Mouse (Mus musculus) neutrophil, adult 5-6 weeks (primary cell): ENCODE measurements around the gene Acbd5. TPM values are rescaled to one million over a fixed set of nuclear protein-coding genes. Genes with fewer than 3 reads are reported as not detected.
A peak's percentile ranks its signal among the peaks of the same experiment; 100 is the strongest.

Experiments
- ATAC-seq: fragments of 151-379, 151-347 bp; 2 replicates; pipeline ENCODE4 v1.8.0; 2017; ENCODE audit warnings: mild to moderate bottlenecking, moderate TSS enrichment; ENCODE audit not compliant: insufficient number of reproducible peaks, poor library complexity, low FRiP score, severe bottlenecking; ENCODE audit errors: extremely low read depth
- total RNA-seq: library from RNA; stranded (forward); fragments of 200-1000 nt; gene quantifications from 2 replicates; pipeline ENCODE4 v1.2.3, GENCODE M21; 2017

The Acbd5 gene
- total RNA-seq, 1 experiment from 2014 or later: 156 TPM

GRCm38 (mm10) chr2:23051890-23052289, 16.1 kb upstream of the Acbd5 start:
- no peak for ATAC-seq

DNA sequence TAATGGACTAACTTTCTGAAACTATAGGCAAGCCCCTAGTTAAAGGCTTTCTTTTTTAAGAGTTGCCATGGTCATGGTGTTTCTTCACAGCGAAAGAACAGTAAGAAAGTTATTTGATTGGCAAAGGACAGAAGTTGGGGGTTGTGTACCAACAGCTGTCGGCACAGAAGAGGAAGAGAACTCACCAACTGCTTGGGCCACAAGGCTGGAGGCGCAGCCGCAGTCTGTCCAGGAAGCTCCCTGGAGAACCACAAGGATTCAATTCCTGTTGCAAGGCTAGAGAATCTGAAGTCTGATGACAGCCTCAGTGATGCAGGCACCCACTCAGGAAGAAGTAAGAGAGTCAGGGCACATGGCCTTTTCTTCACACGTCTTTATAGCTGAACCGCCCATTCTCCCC, 15.4 kb upstream of the Acbd5 start:
- 0 out of 2 replicates have a peak, but pooled peaks have one; percentile 23 for ATAC-seq

- ATAC-seq: no peak
Measured at GRCm38 (mm10) chr2:23068370-23068737, 387 bp downstream of the Acbd5 start.

- ATAC-seq: peak; percentile 74
Measured at GRCm38 (mm10) chr2:23068894-23069744, 1.2 kb downstream of the Acbd5 start.

- no peak for ATAC-seq
Measured at GRCm38 (mm10) chr2:23070491-23070890, 2.5 kb downstream of the Acbd5 start.

GRCm38 (mm10) chr2:23071406-23071805, 3.4 kb downstream of the Acbd5 start:
- ATAC-seq: no peak

GRCm38 (mm10) chr2:23075846-23076245, 7.9 kb downstream of the Acbd5 start:
- ATAC-seq: no peak

DNA sequence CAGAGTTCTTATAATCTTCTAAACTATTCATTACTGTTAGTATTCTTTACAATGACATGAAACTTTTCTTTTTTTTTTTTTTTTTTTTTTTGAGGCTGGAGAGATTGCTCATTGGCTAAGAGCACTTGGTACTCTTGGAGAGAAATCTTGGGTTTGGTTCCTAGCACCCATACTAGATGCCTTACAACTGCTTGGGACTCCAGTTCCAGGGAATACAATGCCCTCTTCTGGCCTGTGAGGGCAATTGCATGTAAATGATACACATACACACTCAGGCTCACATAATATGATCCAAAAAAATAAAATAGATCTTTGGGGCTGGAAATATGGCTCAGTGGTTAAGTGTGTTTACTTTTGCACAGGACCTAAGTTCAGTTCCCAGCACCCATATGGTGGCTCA, 8.8 kb downstream of the Acbd5 start:
- no peak for ATAC-seq

DNA sequence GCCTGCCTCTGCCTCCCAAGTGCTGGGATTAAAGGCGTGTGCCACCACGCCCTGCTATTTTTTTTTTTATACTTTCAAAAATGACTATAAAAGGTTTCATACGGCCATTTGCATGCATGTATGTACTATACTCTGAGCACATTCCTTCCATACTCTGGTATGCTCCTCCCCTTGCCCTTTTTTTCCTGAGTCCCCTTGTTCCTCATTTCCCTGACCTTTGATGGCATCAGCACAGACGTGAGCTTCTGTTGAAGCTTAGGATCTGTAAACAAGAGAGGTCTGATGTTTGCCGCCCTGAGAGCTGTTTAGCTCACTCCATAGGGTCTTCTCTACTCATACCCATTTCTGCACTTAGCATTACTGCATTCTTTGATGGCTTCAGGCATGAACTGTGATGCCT, 9.7 kb downstream of the Acbd5 start:
- no peak for ATAC-seq

DNA sequence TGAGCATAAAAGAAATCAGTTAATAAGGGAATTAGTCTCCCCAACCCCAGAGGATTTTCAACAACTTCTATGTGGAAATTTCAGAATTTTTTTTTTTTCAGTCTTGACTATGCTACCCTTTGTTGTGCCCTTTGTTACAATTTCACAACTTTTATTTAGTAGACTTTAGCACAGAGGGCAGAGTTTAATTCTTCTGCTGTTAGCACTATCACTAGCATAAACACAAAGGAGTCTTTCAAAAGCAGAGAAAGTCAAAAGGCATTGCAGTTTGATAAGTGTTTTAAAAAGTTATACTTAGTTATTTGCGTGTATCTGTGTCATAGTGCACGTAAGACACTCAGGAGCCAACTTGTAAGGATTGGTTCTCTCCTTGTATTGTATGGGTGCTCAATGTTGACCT, 10.6 kb downstream of the Acbd5 start:
- no peak for ATAC-seq

DNA sequence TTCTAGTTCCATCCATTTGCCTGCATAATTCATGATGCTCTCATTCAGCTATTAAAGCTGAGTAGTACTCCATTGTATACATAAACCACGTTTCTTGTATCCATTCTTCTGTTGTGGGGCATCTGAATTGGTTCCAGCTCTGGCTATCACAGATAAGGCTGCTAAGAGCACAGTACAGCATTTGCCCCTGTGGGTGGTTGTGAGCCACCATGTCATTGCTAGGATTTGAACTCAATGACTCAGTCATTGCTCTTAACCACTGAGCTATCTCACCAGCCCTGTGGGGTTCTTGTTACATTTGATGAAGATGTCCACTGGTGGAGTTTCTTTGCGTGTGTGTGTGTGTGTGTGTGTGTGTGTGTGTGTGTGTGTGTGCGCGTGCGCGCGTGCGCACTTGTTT, 16.6 kb downstream of the Acbd5 start:
- no peak for ATAC-seq

- peak; percentile 79 for ATAC-seq
Measured at GRCm38 (mm10) chr2:23092216-23092615, 24.2 kb downstream of the Acbd5 start.

DNA sequence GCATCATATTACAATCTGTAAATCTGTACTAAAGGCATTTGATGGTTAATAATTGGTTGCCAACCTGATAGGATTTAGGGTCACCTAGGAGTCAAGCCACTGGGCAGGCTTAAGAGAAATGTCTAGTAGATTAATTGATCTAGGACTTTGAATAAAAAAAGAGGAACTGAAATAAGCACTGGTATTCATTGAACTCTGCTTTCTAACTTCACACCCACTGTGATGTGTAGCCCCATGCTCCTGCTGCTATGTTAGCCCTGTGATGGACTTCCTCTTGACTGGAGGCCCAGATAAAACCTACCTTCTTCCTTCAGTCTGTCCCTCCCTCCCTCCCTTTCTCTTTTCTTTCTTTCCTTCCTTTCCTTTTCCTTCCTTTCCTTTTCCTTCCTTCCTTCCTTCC, 29.1 kb downstream of the Acbd5 start:
- peak; percentile 75 for ATAC-seq

DNA sequence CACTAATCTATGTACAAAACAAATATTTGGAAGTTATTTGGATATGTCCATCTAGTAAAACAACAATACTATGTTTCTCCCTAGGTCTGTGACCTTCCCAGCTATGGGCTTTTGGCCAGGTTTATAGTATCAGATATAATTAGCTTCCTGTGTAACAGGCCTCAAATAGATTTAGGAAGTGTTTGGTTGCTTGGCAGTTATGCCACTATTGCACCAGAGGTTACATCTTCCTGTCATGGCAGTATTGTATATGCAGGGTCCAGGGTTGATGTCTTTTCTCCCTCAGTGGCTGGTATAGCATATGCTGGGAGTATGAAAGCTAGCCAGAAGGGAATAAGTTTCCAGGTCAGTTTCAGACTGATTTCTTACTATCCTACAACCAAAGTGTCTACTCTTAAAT, 34.3 kb downstream of the Acbd5 start:
- ATAC-seq: no peak

DNA sequence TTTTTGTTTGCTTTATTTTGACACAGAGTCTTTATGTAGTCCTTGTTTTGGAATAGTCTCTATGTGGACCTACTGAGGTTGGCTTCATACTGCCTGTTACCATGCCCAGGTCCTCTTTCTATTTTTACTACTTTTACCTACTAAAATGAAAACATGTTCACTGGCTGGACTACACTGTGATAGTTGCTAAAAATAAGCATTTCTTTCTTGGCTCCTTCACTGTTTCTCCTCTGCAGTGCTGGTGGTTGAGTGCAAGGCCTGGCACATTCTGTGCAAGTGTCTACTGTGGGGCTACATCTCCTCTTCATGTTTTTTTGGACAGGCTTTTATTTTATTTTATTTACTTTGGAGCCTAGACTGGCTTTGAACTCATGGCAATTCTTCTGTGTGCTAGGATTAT, 51.6 kb downstream of the Acbd5 start:
- ATAC-seq: no peak

DNA sequence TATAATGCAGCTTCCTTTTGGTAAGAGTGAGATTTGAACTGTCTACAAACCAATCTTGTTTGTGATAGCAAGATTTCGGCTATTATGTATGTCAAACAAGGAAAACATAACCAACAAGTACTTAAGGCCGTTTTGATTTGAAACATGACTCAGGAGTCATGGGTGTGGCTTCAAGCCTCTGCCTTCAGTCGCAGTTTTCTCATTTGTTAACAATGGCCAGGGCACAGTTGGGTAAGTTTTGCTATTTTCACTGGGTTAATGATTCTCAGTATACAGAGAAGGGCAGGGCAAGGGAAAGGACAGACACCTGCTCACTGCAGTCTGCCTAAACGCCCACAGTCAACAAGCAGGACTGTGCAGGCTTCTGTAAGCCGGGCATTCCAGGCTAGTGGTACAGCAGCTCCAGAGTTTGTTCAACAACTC, 87.2 kb downstream of the Acbd5 start:
- no peak for ATAC-seq

DNA sequence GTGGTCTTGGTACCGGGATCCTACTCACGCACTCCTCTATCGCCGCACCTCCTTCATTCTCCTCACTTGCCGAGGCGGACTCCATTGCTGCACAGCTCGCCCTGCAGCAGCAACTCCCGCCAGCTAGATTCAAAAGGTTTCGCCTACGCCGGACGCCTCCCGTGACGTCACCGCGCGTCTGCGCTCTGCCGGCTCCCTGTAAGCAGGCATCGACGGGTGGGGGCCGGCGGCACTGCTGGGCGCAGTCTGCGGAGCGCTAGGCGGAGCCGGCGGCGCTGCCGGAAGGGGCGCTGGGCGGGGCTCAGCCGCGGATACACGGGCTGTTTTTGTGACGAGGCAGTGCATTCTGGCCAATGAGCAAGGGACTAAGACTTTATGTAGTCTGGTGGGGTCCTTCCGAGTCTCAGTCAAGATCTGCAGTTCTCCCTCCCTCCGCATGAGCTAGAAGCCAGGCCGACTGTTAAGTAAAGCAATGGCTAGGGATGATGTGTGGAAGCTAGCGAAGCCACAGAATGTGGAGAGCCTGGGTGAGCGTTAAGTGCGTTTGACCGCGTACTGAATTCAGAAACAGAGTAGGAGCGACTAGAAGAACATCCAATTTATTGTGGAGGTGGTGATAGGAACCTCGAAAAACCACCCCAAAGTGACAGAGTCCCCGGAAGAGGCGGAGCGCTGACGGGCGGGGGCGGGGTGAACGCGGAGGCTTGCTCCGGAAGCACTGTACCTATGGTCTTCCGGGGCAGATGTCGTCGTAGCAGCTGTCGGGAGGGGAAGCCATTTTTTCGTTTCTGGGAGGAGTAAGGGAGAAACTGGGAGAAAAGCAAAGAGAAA, 88.0 kb downstream of the Acbd5 start, which contains the start of the genes Mastl and Yme1l1:
TSS of gene Mastl (minus strand) at position 248 of the 831 bp plus-strand sequence.
TSS of gene Yme1l1 (plus strand) at position 593 of the 831 bp plus-strand sequence.
- peak; percentile 87 for ATAC-seq

DNA sequence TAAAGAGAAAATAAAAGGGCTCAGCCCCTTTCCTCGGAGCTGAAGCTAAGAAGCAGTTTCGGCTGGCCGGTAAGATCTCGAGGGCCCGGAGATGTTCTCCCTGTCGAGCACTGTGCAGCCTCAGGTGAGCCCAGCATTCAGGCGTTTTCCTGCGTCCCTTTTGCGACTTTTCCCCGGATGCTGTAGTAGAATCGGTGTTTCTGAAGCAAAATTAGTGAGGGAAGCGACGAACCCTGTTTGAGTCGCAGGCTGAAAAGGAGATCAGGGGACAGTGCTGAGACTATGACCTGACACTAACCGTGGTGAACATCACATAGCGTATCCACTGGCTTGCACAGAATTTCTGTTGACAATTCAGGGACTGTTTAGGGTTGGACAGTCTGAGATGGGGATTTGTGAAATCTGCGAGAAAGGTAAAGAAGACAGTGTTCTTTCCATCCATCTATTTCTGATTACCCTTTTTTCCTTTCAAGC, 88.7 kb downstream of the Acbd5 start:
- no peak; the same call in 1 of the 2 replicates for ATAC-seq
